Mouse (Mus musculus): ENCODE measurements around the gene Zfp92. TPM values are rescaled to one million over a fixed set of nuclear protein-coding genes. Genes with fewer than 3 reads are reported as not detected.

The Zfp92 gene
- polyA plus RNA-seq (2012; rRNA removed; ENCODE audit: low replicate concordance): 0.03 and 0.05 TPM in 2 replicates

DNA sequence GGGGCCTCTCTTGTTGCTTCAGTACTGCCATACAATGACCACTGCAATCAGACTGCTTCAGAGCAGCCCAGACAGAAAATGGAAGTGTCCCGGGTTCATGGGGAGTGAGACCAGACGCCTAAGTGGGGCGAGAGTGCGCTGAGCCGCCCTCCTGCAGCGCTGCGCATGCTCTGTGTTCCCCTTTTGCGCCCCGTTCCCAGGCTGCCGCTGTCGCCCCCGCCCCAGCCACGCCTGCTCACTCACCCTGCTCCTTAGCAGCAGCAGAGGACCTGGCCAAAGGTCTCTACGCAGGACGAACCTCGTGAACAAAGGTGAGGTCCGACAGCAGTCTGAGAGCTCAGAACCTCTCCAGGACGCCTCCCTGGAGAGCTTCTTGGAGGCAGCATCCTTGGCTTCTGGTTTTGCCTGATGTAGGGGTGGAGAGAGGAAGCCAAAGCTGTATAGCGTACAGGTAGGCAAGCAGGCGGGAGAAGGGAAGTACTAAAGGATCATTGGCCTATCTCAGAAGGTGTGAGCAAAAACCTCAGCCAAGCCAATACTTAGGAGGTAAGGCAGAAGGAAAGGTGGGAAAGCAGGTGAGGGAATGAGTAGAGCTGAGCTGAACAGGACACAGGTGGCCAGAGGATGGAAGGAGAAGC, at the start of gene Zfp92:
TSS of gene Zfp92 (plus strand) at position 217 of the 638 bp plus-strand sequence.

DNA sequence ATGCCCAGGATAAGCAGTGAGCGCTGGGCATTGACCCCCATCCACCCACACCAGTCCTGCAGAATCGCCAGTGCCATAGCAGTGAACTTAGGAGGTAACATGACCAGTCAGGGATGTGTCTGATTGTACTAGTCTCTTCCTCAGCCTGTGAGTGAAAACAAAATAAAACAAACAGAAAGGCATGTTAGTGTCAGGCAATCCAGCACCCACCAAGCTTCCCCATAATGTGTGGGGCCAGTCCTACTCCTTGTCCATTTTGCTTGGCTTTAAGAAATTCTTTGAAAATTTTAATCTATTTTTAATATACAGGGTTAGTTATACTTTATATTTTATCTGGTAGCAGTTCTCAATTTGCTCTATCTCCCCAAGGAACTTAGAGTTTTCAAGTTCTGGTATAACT, 12.3 kb upstream of the Zfp92 start, which contains the start of gene Gm18336:
TSS of gene Gm18336 (minus strand) at position 101 of the 400 bp plus-strand sequence.

DNA sequence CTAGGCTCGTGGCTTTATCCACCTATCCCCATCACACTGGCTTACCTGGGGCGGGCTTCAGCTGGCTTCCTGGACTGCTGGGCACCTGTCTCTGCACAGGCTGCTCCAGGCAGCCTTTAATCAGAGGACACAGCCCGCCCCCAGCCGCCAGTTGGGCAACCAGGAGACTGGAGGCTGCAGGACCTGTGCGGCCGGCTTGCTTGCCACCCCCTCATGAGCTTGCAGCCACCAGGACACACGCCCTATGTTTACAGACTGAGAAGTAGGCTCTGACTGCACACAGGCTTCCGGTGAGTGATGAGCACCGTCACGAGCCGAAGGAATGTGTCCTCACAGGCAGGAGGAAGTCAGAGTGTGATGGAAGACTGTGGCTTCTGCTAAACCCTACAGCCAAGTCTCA, 24.4 kb downstream of the Zfp92 start, which contains the start of gene Trex2:
TSS of gene Trex2 (minus strand) at position 93 of the 400 bp plus-strand sequence.

DNA sequence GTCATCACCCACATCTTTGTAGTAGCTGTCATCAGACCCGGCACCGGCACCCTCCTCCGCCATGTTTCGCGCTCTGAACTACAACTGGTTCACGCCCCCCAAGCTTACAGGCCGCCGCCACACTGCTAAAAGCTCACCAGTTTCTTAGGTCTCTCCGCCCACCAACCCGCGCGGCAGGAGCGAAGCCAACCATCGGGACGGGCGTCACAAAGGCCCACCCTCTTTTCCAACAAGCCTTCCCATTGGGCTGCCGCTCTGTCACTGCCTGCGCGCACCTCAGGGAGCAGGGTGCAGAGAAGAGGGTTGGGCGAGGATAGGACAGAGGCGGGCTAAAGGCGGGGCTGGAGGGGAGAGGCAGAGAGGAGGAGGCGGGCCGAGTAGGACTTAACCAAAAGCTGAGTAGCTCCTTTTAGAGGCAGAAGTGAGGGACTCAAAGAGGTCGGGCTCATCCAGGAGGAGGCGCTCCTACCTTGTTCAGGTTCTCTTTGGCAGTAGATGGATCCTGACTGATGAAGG, 48.0 kb downstream of the Zfp92 start, which contains the start of gene Haus7:
TSS of gene Haus7 (minus strand) at position 168 of the 516 bp plus-strand sequence.

Other genes starting within 250 kb of the Zfp92 start
- gene Spin2d, start 234.1 kb upstream of the Zfp92 start, polyA plus RNA-seq (2012; rRNA removed; ENCODE audit: low replicate concordance): not detected in 2 replicates
- gene Xlr3b, start 218.9 kb upstream of the Zfp92 start, polyA plus RNA-seq (2012; rRNA removed; ENCODE audit: low replicate concordance): 0.82 and 4.4 TPM in 2 replicates
- gene Xlr4b, start 196.8 kb upstream of the Zfp92 start, polyA plus RNA-seq (2012; rRNA removed; ENCODE audit: low replicate concordance): 0.48 and 1.5 TPM in 2 replicates
- gene F8a, start 182.8 kb upstream of the Zfp92 start, polyA plus RNA-seq (2012; rRNA removed; ENCODE audit: low replicate concordance): 7.5 and 8.9 TPM in 2 replicates
- gene Xlr4c, start 168.0 kb upstream of the Zfp92 start, polyA plus RNA-seq (2012; rRNA removed; ENCODE audit: low replicate concordance): 0.40 TPM in 1 of 2 replicates, not detected in the other
- 0.13 and 0.29 TPM in 2 replicates for gene Xlr3c, start 145.7 kb upstream of the Zfp92 start, polyA plus RNA-seq (2012; rRNA removed; ENCODE audit: low replicate concordance)
- not detected in 2 replicates for gene Xlr5a, start 118.1 kb upstream of the Zfp92 start, polyA plus RNA-seq (2012; rRNA removed; ENCODE audit: low replicate concordance)
- not detected in 2 replicates for gene Xlr5c, start 118.1 kb upstream of the Zfp92 start, polyA plus RNA-seq (2012; rRNA removed; ENCODE audit: low replicate concordance)
- not detected in 2 replicates for gene Gm45015, start 74.3 kb upstream of the Zfp92 start, polyA plus RNA-seq (2012; rRNA removed; ENCODE audit: low replicate concordance)
- gene Zfp275, start 68.5 kb upstream of the Zfp92 start, polyA plus RNA-seq (2012; rRNA removed; ENCODE audit: low replicate concordance): 11.0 and 24.4 TPM in 2 replicates
- 0.27 and 0.37 TPM in 2 replicates for gene Gm18336, start 12.4 kb upstream of the Zfp92 start, polyA plus RNA-seq (2012; rRNA removed; ENCODE audit: low replicate concordance)
- 0.36 TPM in 1 of 2 replicates, not detected in the other for gene Trex2, start 24.2 kb downstream of the Zfp92 start, polyA plus RNA-seq (2012; rRNA removed; ENCODE audit: low replicate concordance)
- 23.5 and 24.7 TPM in 2 replicates for gene Haus7, start 47.9 kb downstream of the Zfp92 start, polyA plus RNA-seq (2012; rRNA removed; ENCODE audit: low replicate concordance)
- gene Bgn, start 72.5 kb downstream of the Zfp92 start, polyA plus RNA-seq (2012; rRNA removed; ENCODE audit: low replicate concordance): 345 and 430 TPM in 2 replicates
- gene Atp2b3, start 92.0 kb downstream of the Zfp92 start, polyA plus RNA-seq (2012; rRNA removed; ENCODE audit: low replicate concordance): 0.04 and 0.08 TPM in 2 replicates
- gene Dusp9, start 228.3 kb downstream of the Zfp92 start, polyA plus RNA-seq (2012; rRNA removed; ENCODE audit: low replicate concordance): 0.86 and 1.6 TPM in 2 replicates
- 4.0 and 51.5 TPM in 2 replicates for gene Pnck, start 249.0 kb downstream of the Zfp92 start, polyA plus RNA-seq (2012; rRNA removed; ENCODE audit: low replicate concordance)